Mouse (Mus musculus): ENCODE results near the gene Sult5a1. TPM values are rescaled to one million over a fixed set of nuclear protein-coding genes. Genes with fewer than 3 reads are reported as not detected.
A peak's percentile ranks its signal among the peaks of the same experiment; 100 is the strongest.
"Not testable (repeated sequence)": the region's sequence is repeated elsewhere in the genome, so short reads cannot be mapped to it uniquely, and the experiment has no call there.

The Sult5a1 gene
- total RNA-seq (2021): 1 to 10 TPM; 2.2 to 2.9 TPM
- long read RNA-seq, experiment 1, partial matches to known transcripts: 0 of 1 reads
- long read RNA-seq, experiment 1, other reads (novel, unspliced or antisense): 0 of 1 reads
- long read RNA-seq, experiment 2, partial matches to known transcripts: 0 of 2 reads
- long read RNA-seq, experiment 2, other reads (novel, unspliced or antisense): 1 of 2 reads

GRCm38 (mm10) chr8:123157888-123158465 lies at the start of gene Sult5a1:
Sult5a1 (minus strand) TSS chr8:123158315.
- DNase-seq (ENCODE audit: low spot score in 2 of 2): no peak

DNA sequence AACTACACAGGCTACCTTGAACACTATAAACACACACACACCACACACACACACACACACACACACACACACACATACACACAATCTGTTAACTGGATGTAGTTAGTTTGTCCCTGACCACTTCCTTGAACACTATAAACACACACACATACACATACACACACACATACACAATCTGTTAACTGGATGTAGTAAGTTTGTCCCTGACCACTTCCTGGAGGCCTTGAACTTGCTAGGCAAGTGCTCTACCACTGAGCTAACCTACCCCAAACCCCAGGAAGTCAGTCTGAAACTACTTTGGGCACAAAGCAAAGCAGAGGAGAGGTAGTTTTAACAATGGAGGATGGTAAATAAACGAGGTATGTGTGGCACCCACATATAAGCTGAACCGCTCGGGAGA lies 45.5 kb upstream of the Sult5a1 start:
- no peak for DNase-seq (ENCODE audit: low spot score in 2 of 2)

DNA sequence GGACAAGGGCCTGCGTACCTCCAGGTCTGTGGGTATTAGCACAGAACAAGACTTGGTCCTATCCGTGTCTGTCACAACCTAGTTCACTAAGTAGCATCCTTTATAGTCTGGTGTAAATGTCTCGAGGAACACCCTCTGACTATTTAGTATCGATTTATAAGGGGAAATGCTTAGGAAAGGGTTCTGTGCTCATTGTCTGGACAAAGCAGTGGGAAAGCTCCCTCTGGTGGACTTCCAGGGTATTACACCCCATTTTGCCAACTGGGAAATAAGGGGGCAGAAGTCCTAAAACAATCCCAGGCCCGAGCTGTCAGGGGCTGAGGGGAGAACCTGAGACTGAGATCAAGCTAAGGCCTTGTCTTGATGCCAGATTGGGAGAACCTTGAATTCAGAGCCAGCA lies 44.2 kb upstream of the Sult5a1 start:
- DNase-seq (ENCODE audit: low spot score in 2 of 2): peak; percentile 79 to 85

GRCm38 (mm10) chr8:123199864-123200263 lies 41.7 kb upstream of the Sult5a1 start:
- DNase-seq (ENCODE audit: low spot score in 2 of 2): no peak

DNA sequence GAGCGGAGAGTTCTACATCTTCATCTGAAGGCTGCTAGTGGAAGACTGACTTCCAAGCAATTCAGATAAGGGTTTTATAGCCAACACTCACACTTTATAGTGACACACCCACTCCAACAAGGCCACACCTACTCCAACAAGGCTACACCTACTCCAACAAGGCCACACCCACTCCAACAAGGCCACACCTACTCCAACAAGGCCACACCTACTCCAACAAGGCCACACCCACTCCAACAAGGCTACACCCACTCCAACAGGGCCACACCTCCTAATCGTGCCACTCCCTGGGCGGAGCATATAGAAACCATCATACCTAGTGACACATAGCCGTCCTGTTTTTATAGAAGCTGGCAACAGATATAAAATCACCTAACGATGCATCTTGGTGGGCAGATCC lies 38.9 kb upstream of the Sult5a1 start:
- DNase-seq (ENCODE audit: low spot score in 2 of 2): not testable (repeated sequence)

GRCm38 (mm10) chr8:123193771-123194170 lies 35.7 kb upstream of the Sult5a1 start:
- no peak for DNase-seq (ENCODE audit: low spot score in 2 of 2)

DNA sequence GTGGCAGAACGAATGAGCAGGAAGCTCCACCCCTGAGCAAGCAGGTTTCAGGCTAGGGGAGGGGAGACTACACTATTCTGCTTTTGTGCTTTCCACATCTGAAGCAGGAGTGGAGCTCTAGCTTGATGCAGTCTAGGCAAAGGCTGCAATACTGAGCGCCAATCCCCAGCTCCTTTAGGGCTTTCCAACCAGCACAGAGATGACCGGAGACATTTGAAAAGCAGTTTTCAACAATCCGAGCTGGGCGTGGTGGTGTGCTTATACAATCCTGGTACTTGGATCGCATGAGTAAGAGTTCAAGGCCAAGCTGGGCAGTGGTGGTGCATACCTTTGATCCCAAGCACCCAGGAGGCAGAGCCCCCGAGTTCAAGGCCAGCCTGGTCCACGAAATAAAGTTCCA lies 33.8 kb upstream of the Sult5a1 start:
- DNase-seq (ENCODE audit: low spot score in 2 of 2): no peak

DNA sequence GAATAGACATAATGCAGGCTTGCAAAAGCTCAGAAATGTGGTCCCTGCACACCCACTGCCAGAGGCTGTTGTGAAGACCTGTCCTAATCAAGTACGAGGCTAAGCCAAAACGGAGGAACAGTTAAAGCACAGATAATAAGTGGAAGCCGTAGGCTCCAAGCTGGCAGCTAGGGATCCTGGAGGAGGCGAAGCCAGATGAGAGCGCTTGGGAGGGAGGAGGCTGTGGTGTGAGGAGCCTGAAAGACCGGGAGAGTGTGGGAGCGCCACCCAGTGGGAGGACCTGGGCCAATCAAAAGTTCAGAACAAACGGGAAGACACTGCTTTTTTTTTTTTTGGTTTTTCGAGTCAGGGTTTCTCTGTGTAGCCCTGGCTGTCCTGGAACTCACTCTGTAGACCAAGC lies 32.6 kb upstream of the Sult5a1 start:
- peak; percentile 60 to 78 for DNase-seq (ENCODE audit: low spot score in 2 of 2)

GRCm38 (mm10) chr8:123188841-123189240 lies 30.7 kb upstream of the Sult5a1 start:
- no peak for DNase-seq (ENCODE audit: low spot score in 2 of 2)

GRCm38 (mm10) chr8:123188006-123188405 lies 29.9 kb upstream of the Sult5a1 start:
- DNase-seq (ENCODE audit: low spot score in 2 of 2): no peak

- no peak for DNase-seq (ENCODE audit: low spot score in 2 of 2)
Observed at GRCm38 (mm10) chr8:123185566-123186409, 27.7 kb upstream of the Sult5a1 start, which contains the start of gene Dpep1. Dpep1 (plus strand) TSS chr8:123186242.

DNA sequence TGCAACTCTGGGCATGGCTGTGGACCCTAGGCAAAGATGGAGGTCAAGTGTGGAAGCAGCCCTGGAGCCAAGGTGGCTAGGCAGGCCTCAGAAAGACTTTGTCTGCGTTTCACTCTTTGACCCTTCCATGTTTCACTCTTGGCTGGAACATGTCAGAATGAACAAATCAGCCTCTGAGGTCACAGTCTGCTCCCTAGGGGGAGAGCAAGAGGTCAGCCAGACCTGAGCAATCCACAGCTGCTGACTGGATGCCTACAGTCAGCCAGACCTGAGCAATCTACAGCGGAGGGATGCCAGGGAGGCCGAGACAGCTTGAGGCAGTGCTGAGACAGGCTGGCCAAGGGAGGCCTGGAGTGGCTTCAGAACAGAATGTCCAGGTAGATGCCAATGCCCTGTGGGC lies 23.3 kb upstream of the Sult5a1 start:
- DNase-seq (ENCODE audit: low spot score in 2 of 2): no peak

GRCm38 (mm10) chr8:123156070-123156773 lies 1.9 kb downstream of the Sult5a1 start:
- no peak for DNase-seq (ENCODE audit: low spot score in 2 of 2)

DNA sequence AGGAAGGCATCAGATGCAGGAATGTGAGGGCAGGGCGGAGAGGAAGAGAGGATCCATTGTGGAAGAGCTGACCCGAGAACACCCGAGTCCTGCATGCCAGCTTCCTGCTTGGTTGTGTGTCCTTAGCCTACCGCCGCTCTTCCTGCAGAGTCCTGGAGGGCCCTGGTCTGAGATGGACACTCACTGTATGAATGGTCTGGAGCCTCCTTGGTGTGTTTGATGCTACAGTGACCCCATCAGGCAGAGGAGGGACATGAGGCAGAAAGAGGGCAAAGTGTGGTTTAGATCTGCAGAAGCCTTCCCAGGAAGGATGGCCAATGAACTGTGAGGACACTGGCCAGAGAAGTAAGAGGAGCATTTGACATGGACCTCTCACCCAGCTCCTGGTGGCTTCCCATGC lies 2.9 kb downstream of the Sult5a1 start:
- no peak for DNase-seq (ENCODE audit: low spot score in 2 of 2)

DNA sequence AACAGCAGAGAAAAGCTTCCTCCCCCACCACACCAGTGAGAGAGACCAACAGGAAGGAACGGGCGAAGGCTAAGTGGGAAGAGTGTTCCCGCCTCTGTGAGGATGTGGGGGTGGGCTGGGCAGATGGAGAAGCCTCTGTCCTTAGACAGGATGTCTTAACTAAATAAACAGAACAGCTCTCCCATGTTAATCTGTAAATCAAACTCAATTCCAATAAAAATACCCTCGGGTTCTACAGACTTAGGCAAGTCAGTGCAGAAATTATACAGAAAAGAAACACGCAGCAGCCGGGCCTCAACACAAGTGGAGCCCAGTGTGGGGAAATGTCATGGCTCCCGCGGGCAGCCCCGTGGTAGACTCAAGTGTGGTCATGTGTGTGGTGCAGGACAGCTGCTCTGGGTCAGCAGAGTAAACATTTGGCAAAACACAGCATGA lies 7.4 kb downstream of the Sult5a1 start:
- peak in 1 of 2 experiments; percentile 33 for DNase-seq (ENCODE audit: low spot score in 2 of 2)

- peak; percentile 40 to 60 for DNase-seq (ENCODE audit: low spot score in 2 of 2)
Observed at GRCm38 (mm10) chr8:123146390-123146789, 11.7 kb downstream of the Sult5a1 start.

GRCm38 (mm10) chr8:123145279-123145678 lies 12.8 kb downstream of the Sult5a1 start:
- DNase-seq (ENCODE audit: low spot score in 2 of 2): peak in 1 of 2 experiments; percentile 41

DNA sequence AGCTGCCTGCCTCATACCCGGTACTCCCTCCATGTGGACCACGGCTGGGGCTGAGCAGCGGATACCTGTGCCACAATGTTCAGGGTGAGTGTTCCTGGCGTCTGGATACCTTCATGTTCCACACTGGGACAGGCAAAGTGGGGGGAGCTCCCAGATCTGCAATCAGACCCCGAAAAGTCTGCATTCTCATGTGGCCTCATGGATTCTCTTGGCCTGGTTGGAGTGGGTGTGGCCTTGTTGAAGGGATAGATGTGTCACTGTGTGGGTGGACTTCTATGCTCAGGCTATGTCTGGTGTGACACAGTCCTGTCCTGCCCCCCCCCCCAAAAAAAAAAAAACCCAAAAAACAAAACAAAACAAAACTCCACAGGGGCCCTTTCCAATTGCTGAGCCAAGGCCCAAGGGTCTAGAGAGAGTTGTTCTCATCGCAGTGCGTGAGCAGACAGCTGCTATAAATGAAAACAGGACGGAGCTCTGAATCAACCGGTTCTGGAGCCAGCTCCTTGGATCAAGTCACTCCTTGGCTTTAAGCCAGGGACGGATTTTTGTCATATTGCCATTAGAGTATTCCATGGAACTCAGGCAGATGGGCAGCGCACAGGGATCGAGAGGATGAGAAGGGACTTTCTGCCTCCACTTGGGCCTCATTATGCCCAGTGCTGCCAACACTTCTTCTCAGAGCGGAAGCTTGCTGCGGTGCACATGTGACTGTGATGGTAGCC lies 16.2 kb downstream of the Sult5a1 start:
- DNase-seq (ENCODE audit: low spot score in 2 of 2): peak; percentile 70 to 90

GRCm38 (mm10) chr8:123138741-123139140 lies 19.4 kb downstream of the Sult5a1 start:
- no peak for DNase-seq (ENCODE audit: low spot score in 2 of 2)

GRCm38 (mm10) chr8:123137645-123138077 lies 20.5 kb downstream of the Sult5a1 start:
- DNase-seq (ENCODE audit: low spot score in 2 of 2): peak; percentile 52 to 59

DNA sequence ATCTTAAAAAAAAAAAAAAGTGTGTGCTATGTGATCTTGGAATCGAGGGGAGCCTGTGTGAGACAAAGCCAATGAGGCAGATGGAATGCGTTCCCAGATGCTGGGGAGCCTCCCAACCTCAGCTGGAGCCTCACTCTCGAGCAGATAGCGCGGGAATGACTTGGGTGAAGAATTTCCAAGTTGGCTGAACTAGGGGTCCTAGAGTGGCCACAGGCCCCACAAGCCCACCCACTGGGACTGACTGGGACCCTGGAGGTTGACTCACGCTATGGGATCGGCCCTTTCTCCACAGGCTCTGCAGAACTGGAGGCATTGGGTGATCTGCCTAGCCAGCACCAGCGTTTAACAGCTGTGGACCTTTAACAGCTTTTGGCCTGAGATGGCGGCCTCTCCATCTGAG lies 21.8 kb downstream of the Sult5a1 start:
- DNase-seq (ENCODE audit: low spot score in 2 of 2): no peak
